Mouse (Mus musculus): ENCODE data around the gene Dlx2. TPM values are rescaled to one million over a fixed set of nuclear protein-coding genes. Genes with fewer than 3 reads are reported as not detected.
A peak's percentile ranks its signal among the peaks of the same experiment; 100 is the strongest.

Gene Dlx2
- polyA plus RNA-seq, 1 experiment from 2014 or later, result 8.5 TPM

GRCm38 (mm10) chr2:71547829-71548228 is 1.3 kb upstream of the Dlx2 start:
- H3K9me3 ChIP-seq (replicated peaks), result no peaks in the 10 kb centered on the region
- H3K27ac ChIP-seq (replicated peaks), result no peak overlapping the region
- H3K36me3 ChIP-seq, result no peaks in the 10 kb centered on the region
- 6% methylated on average over 8 of the region's 8 CpGs for WGBS
- no peak for ATAC-seq (ENCODE audit: insufficient number of reproducible peaks, low FRiP score, low TSS enrichment, low read depth)
- H3K4me3 ChIP-seq (replicated peaks), result no peak overlapping the region
- no peak overlapping the region for H3K9ac ChIP-seq
- H3K4me1 ChIP-seq, result peaks cover 35% of the 10 kb centered on the region
- peaks cover 85% of the 10 kb centered on the region for H3K27me3 ChIP-seq
- H3K4me2 ChIP-seq (replicated peaks), result no peak overlapping the region

GRCm38 (mm10) chr2:71545882-71546639 is 493 bp downstream of the Dlx2 start:
- under 1% methylated on average over 59 of the region's 59 CpGs for WGBS
- peak overlapping the region; percentile 53 for H3K4me3 ChIP-seq (replicated peaks)
- peak overlapping the region; percentile 40 for H3K9ac ChIP-seq
- no peaks in the 10 kb centered on the region for H3K36me3 ChIP-seq
- H3K4me2 ChIP-seq (replicated peaks), result peak overlapping the region; percentile 96
- ATAC-seq (ENCODE audit: insufficient number of reproducible peaks, low FRiP score, low TSS enrichment, low read depth), result peak; percentile 48; the same call in 1 of the 2 replicates
- H3K4me1 ChIP-seq, result peaks cover 43% of the 10 kb centered on the region
- H3K27ac ChIP-seq (replicated peaks), result peak overlapping the region; percentile 74
- no peaks in the 10 kb centered on the region for H3K9me3 ChIP-seq (replicated peaks)
- H3K27me3 ChIP-seq, result peaks cover 84% of the 10 kb centered on the region

- Histone ChIP-seq H3K27me3 (peaks cover 85% of the 10 kb centered on the region), H3K9me3 (replicated peaks) (no peaks in the 10 kb centered on the region), H3K27ac (replicated peaks) (0 out of 2 replicates have a peak overlapping the region, but pooled peaks have one; percentile 74), H3K4me2 (replicated peaks) (peak overlapping the region; percentile 96), H3K4me1 (peaks cover 49% of the 10 kb centered on the region), H3K4me3 (replicated peaks) (peak overlapping the region; percentile 53), H3K36me3 (no peaks in the 10 kb centered on the region), H3K9ac (peak overlapping the region; percentile 40; the same call in 1 of the 2 replicates)
- no peak for ATAC-seq (ENCODE audit: insufficient number of reproducible peaks, low FRiP score, low TSS enrichment, low read depth)
- 3% methylated on average over 32 of the region's 32 CpGs for WGBS
These were observed 1.1 kb downstream of the Dlx2 start for GRCm38 (mm10) chr2:71545401-71545881.

GRCm38 (mm10) chr2:71544391-71545285 is 1.9 kb downstream of the Dlx2 start:
- Histone ChIP-seq H3K9me3 (replicated peaks) (no peaks in the 10 kb centered on the region), H3K36me3 (no peaks in the 10 kb centered on the region), H3K27me3 (peaks cover 84% of the 10 kb centered on the region), H3K9ac (peak overlapping the region; percentile 12; the same call in 1 of the 2 replicates), H3K27ac (replicated peaks) (peak overlapping the region; percentile 7; the same call in 1 of the 2 replicates), H3K4me2 (replicated peaks) (peak overlapping the region; percentile 96), H3K4me1 (peaks cover 55% of the 10 kb centered on the region), H3K4me3 (replicated peaks) (peak overlapping the region; percentile 53)
- 4% methylated on average over 61 of the region's 61 CpGs for WGBS
- no peak for ATAC-seq (ENCODE audit: insufficient number of reproducible peaks, low FRiP score, low TSS enrichment, low read depth)

- Histone ChIP-seq H3K27ac (replicated peaks) (no peak overlapping the region), H3K9me3 (replicated peaks) (no peaks in the 10 kb centered on the region), H3K4me2 (replicated peaks) (peak overlapping the region; percentile 96), H3K4me1 (peaks cover 61% of the 10 kb centered on the region), H3K36me3 (no peaks in the 10 kb centered on the region), H3K9ac (no peak overlapping the region), H3K27me3 (peaks cover 84% of the 10 kb centered on the region), H3K4me3 (replicated peaks) (peak overlapping the region; percentile 53)
- ATAC-seq (ENCODE audit: insufficient number of reproducible peaks, low FRiP score, low TSS enrichment, low read depth), result no peak
- 7% methylated on average over 20 of the region's 20 CpGs for WGBS
These were observed 2.6 kb downstream of the Dlx2 start for GRCm38 (mm10) chr2:71543948-71544347.

- WGBS, result 13% methylated on average over 9 of the region's 9 CpGs
- ATAC-seq (ENCODE audit: insufficient number of reproducible peaks, low FRiP score, low TSS enrichment, low read depth), result no peak
- peaks cover 61% of the 10 kb centered on the region for H3K4me1 ChIP-seq
- no peaks in the 10 kb centered on the region for H3K9me3 ChIP-seq (replicated peaks)
- no peak overlapping the region for H3K27ac ChIP-seq (replicated peaks)
- no peak overlapping the region for H3K9ac ChIP-seq
- H3K27me3 ChIP-seq, result peaks cover 84% of the 10 kb centered on the region
- H3K4me3 ChIP-seq (replicated peaks), result peak overlapping the region; percentile 53
- peak overlapping the region; percentile 96 for H3K4me2 ChIP-seq (replicated peaks)
- no peaks in the 10 kb centered on the region for H3K36me3 ChIP-seq
These were observed 3.0 kb downstream of the Dlx2 start for GRCm38 (mm10) chr2:71543531-71543930.

GRCm38 (mm10) chr2:71542816-71543301 is 3.7 kb downstream of the Dlx2 start:
- under 1% methylated on average over 29 of the region's 30 CpGs for WGBS
- peaks cover 84% of the 10 kb centered on the region for H3K27me3 ChIP-seq
- no peak overlapping the region for H3K9ac ChIP-seq
- no peaks in the 10 kb centered on the region for H3K9me3 ChIP-seq (replicated peaks)
- no peak overlapping the region for H3K27ac ChIP-seq (replicated peaks)
- H3K4me3 ChIP-seq (replicated peaks), result peak overlapping the region; percentile 32
- peak; percentile 45 for ATAC-seq (ENCODE audit: insufficient number of reproducible peaks, low FRiP score, low TSS enrichment, low read depth)
- H3K36me3 ChIP-seq, result no peaks in the 10 kb centered on the region
- H3K4me2 ChIP-seq (replicated peaks), result peak overlapping the region; percentile 45
- peaks cover 61% of the 10 kb centered on the region for H3K4me1 ChIP-seq

GRCm38 (mm10) chr2:71542227-71542815 is 4.2 kb downstream of the Dlx2 start:
- H3K4me3 ChIP-seq (replicated peaks), result no peak overlapping the region
- H3K9ac ChIP-seq, result no peak overlapping the region
- H3K4me2 ChIP-seq (replicated peaks), result peak overlapping the region; percentile 45; the same call in 1 of the 2 replicates

GRCm38 (mm10) chr2:71541418-71542226 is 4.9 kb downstream of the Dlx2 start:
- 9% methylated on average over 37 of the region's 37 CpGs for WGBS
- Histone ChIP-seq H3K4me2 (replicated peaks) (peak overlapping the region; percentile 57), H3K9ac (peak overlapping the region; percentile 15; the same call in 1 of the 2 replicates), H3K27ac (replicated peaks) (peak overlapping the region; percentile 76), H3K4me3 (replicated peaks) (peak overlapping the region; percentile 34), H3K4me1 (peaks cover 57% of the 10 kb centered on the region), H3K27me3 (peaks cover 88% of the 10 kb centered on the region), H3K36me3 (no peaks in the 10 kb centered on the region), H3K9me3 (replicated peaks) (no peaks in the 10 kb centered on the region)
- ATAC-seq (ENCODE audit: insufficient number of reproducible peaks, low FRiP score, low TSS enrichment, low read depth), result no peak

More at GRCm38 (mm10) chr2:71542227-71542815, 4.2 kb downstream of the Dlx2 start:
- 22% methylated on average over 11 of the region's 11 CpGs for WGBS
- H3K27ac ChIP-seq (replicated peaks), result no peak overlapping the region; the same call in 1 of the 2 replicates
- H3K4me1 ChIP-seq, result peaks cover 61% of the 10 kb centered on the region
- H3K27me3 ChIP-seq, result peaks cover 87% of the 10 kb centered on the region
- H3K36me3 ChIP-seq, result no peaks in the 10 kb centered on the region
- H3K9me3 ChIP-seq (replicated peaks), result no peaks in the 10 kb centered on the region
- ATAC-seq (ENCODE audit: insufficient number of reproducible peaks, low FRiP score, low TSS enrichment, low read depth), result no peak
